Mouse (Mus musculus) heart, embryonic 13.5 days (tissue): Measurements from ENCODE around the gene 6030498E09Rik. TPM values are rescaled to one million over a fixed set of nuclear protein-coding genes. Genes with fewer than 3 reads are reported as not detected.

Source experiments
- ATAC-seq: fragments of 200-750 bp; cut with Nextera tagmentation; 2 replicates; pipeline ENCODE4 v1.8.0; 2017; ENCODE audit warnings: moderate TSS enrichment; ENCODE audit not compliant: insufficient number of reproducible peaks, low FRiP score, low TSS enrichment; ENCODE audit errors: extremely low read depth
- H3K27ac ChIP-seq: fragments of 300-500 bp; sonication (generic); replicated peaks from 2 replicates; pipeline ENCODE4 v1.5.1; 2015; ENCODE audit warnings: moderate library complexity, mild to moderate bottlenecking, inconsistent platforms
- H3K27me3 ChIP-seq: fragments of 300-500 bp; sonication (generic); replicated peaks from 2 replicates; pipeline ENCODE4 v1.6.1; 2015; ENCODE audit warnings: mild to moderate bottlenecking, inconsistent platforms
- H3K36me3 ChIP-seq: fragments of 300-500 bp; sonication (generic); 2 replicates; pipeline ENCODE4 v1.6.1; 2015; ENCODE audit warnings: mild to moderate bottlenecking, inconsistent platforms
- H3K4me1 ChIP-seq: fragments of 300-500 bp; sonication (generic); 2 replicates; pipeline ENCODE4 v1.6.1; 2015; ENCODE audit warnings: inconsistent platforms
- H3K4me2 ChIP-seq: fragments of 300-500 bp; sonication (generic); 2 replicates; pipeline ENCODE4 v1.6.1; 2015; ENCODE audit warnings: inconsistent platforms, mild to moderate bottlenecking, moderate library complexity
- H3K4me3 ChIP-seq: fragments of 300-500 bp; sonication (generic); 2 replicates; pipeline ENCODE4 v1.5.1; 2015; ENCODE audit warnings: moderate library complexity, mild to moderate bottlenecking, inconsistent platforms
- H3K9ac ChIP-seq: fragments of 300-500 bp; sonication (generic); 2 replicates; pipeline ENCODE4 v1.6.1; 2015; ENCODE audit warnings: inconsistent platforms, mild to moderate bottlenecking, moderate library complexity
- H3K9me3 ChIP-seq: fragments of 300-500 bp; sonication (generic); 2 replicates; pipeline ENCODE4 v1.6.1; 2016; ENCODE audit warnings: inconsistent platforms
- WGBS: fragments of 180-500 bp; shearing (Covaris S2); methylation state at CpG from one replicate; pipeline ENCODE4 v1.1.7; 2015; ENCODE audit warnings: mixed read lengths; 5-methylcytosine and 5-hydroxymethylcytosine counted together
- microRNA-seq: library from miRNA; unstranded; fragments of <30 nt; microRNA quantifications from one replicate; pipeline ENCODE4, GENCODE M21; 2016
- polyA plus RNA-seq: library from polyadenylated mRNA; unstranded; fragments of >200 nt; fragmentation: Nextera tagmentation; extraction: Ambion mirVana; gene quantifications from 2 replicates; pipeline ENCODE4 v1.2.1, GENCODE M21; 2015

6030498E09Rik gene
- polyA plus RNA-seq, 1 experiment from 2014 or later = 1.9 TPM

DNA sequence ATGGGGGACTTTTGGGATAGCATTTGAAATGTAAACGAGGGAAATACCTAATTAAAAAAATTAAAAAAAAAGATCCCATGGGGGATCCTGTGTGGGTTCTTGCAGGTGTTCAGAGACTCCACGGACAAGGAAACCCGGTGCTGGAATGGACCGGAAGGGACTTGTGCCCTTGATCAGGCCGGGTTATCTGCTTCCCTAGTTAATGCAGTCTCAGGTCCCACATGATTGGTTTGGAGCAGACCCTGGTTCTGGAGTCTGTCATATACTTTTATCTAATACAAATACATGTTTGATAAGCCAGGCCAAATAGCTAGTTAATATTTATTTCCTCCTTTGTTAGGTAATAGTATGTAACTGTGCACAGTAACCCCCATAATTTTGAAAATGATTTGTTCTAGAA is 223.8 kb downstream of the 6030498E09Rik start:
- Histone ChIP-seq H3K36me3 (no peaks in the 10 kb centered on the region), H3K9me3 (no peaks in the 10 kb centered on the region), H3K4me3 (no peak overlapping the region), H3K4me1 (no peaks in the 10 kb centered on the region), H3K4me2 (no peak overlapping the region), H3K9ac (no peak overlapping the region), H3K27me3 (no peaks in the 10 kb centered on the region), H3K27ac (no peak overlapping the region)
- 76% methylated on average over 5 of the region's 5 CpGs for WGBS
- ATAC-seq = no peak

Small RNA genes lying within 50 kb of the gene (microRNA-seq; reads per million reads assigned to microRNA genes)
- not detected for gene Gm25642

Other genes starting within 250 kb of the 6030498E09Rik start
- gene Cul4b, start 196.5 kb upstream of the 6030498E09Rik start, polyA plus RNA-seq = 17.7 and 19.3 TPM in 2 replicates
- gene Mcts1, start 172.1 kb upstream of the 6030498E09Rik start, polyA plus RNA-seq = 51.4 and 56.1 TPM in 2 replicates
- gene C1galt1c1, start 137.6 kb upstream of the 6030498E09Rik start, polyA plus RNA-seq = 24.3 and 29.4 TPM in 2 replicates